Comparison of ENCODE assay signal across 17 mouse cellular contexts in genomic region chr11:120883601-120884000, GRCm38 (mm10).
"Had no signal": no experiment of that assay in that cellular context is flagged by ENCODE, and none has a peak within 500 bp of the region (broad histone marks: within the 10 kb centered on the region; RNA-seq: fewer than 3 reads in every experiment).

No protein-coding gene starts in this region.

- H3K4me2 ChIP-seq: intestine, embryonic 15.5 days; limb, embryonic 12.5 days; limb, embryonic 15.5 days; liver, embryonic 12.5 days; liver, embryonic 15.5 days; lung, embryonic 15.5 days; midbrain, embryonic 12.5 days; midbrain, embryonic 15.5 days; neural tube, embryonic 12.5 days; neural tube, embryonic 15.5 days had no signal

- H3K9ac ChIP-seq: intestine, embryonic 15.5 days; limb, embryonic 12.5 days; limb, embryonic 15.5 days; liver, embryonic 12.5 days; liver, embryonic 15.5 days; lung, embryonic 15.5 days; midbrain, embryonic 12.5 days; midbrain, embryonic 15.5 days; neural tube, embryonic 12.5 days; neural tube, embryonic 15.5 days had no signal

- DNase-seq: left cerebral cortex, postnatal 4 days; lung, adult 18-20 months; lung, postnatal 10 days; lung, postnatal 36 days; right cerebral cortex, postnatal 25 days; thymus, adult 18-20 months; thymus, postnatal 36 days had no signal

- H3K9me3 ChIP-seq: limb, embryonic 15.5 days; liver, embryonic 15.5 days; lung, embryonic 15.5 days; midbrain, embryonic 15.5 days; neural tube, embryonic 12.5 days; neural tube, embryonic 15.5 days had no signal

- H3K4me1 ChIP-seq: intestine, embryonic 15.5 days; limb, embryonic 12.5 days; limb, embryonic 15.5 days; liver, embryonic 12.5 days; liver, embryonic 15.5 days; midbrain, embryonic 12.5 days; midbrain, embryonic 15.5 days; neural tube, embryonic 12.5 days; neural tube, embryonic 15.5 days had no signal

- H3K27ac ChIP-seq: intestine, embryonic 15.5 days; limb, embryonic 12.5 days; limb, embryonic 15.5 days; liver, embryonic 12.5 days; liver, embryonic 15.5 days; lung, embryonic 15.5 days; midbrain, embryonic 12.5 days; midbrain, embryonic 15.5 days; neural tube, embryonic 12.5 days; neural tube, embryonic 15.5 days had no signal

- H3K27me3 ChIP-seq: intestine, embryonic 15.5 days; limb, embryonic 12.5 days; limb, embryonic 15.5 days; liver, embryonic 12.5 days; liver, embryonic 15.5 days; lung, embryonic 15.5 days; midbrain, embryonic 12.5 days; midbrain, embryonic 15.5 days; neural tube, embryonic 12.5 days; neural tube, embryonic 15.5 days had no signal

- ATAC-seq: intestine, embryonic 15.5 days; liver, embryonic 12.5 days; midbrain, embryonic 15.5 days had no signal

- H3K4me3 ChIP-seq: intestine, embryonic 15.5 days; limb, embryonic 12.5 days; limb, embryonic 15.5 days; liver, embryonic 12.5 days; liver, embryonic 15.5 days; lung, embryonic 15.5 days; midbrain, embryonic 12.5 days; midbrain, embryonic 15.5 days; neural tube, embryonic 12.5 days; neural tube, embryonic 15.5 days had no signal
